Mouse (Mus musculus) testis, adult 10 weeks (tissue): Measurements from ENCODE around the gene Il1rn. TPM values are rescaled to one million over a fixed set of nuclear protein-coding genes. Genes with fewer than 3 reads are reported as not detected.

Experiments used
- polyA plus RNA-seq: library from polyadenylated mRNA; stranded (reverse); fragments of 350-450 nt; fragmentation: Illumina TruSeq; extraction: RNeasy Lipid Tissue Mini Kit (QIAGEN cat#74804); gene quantifications from one replicate; pipeline ENCODE4 v1.2.3, GENCODE M21; 2014; ENCODE audit warnings: low read depth, low replicate concordance

Il1rn gene
- not detected for polyA plus RNA-seq

GRCm38 (mm10) chr2:24336545-24336944 is at the start of gene Il1rn:
Il1rn (plus strand) TSS chr2:24336853.

GRCm38 (mm10) chr2:24290896-24291295 is 45.8 kb upstream of the Il1rn start, which contains the start of gene Il1f10:
Il1f10 (plus strand) TSS chr2:24291196.

GRCm38 (mm10) chr2:24367030-24367894 is 30.6 kb downstream of the Il1rn start, which contains the start of gene Psd4:
Psd4 (plus strand) TSS chr2:24367580.

Other genes starting within 250 kb of the Il1rn start
- not detected for gene Tbpl2, start 240.3 kb upstream of the Il1rn start, polyA plus RNA-seq
- gene Il1f8, start 183.7 kb upstream of the Il1rn start, polyA plus RNA-seq = not detected
- not detected for gene Il1f9, start 150.4 kb upstream of the Il1rn start, polyA plus RNA-seq
- gene Il1f6, start 121.4 kb upstream of the Il1rn start, polyA plus RNA-seq = not detected
- gene Il1f5, start 59.9 kb upstream of the Il1rn start, polyA plus RNA-seq = not detected
- not detected for gene Il1f10, start 45.7 kb upstream of the Il1rn start, polyA plus RNA-seq
- gene Psd4, start 30.7 kb downstream of the Il1rn start, polyA plus RNA-seq = 0.41 TPM
- 0.20 TPM for gene Pax8, start 138.7 kb downstream of the Il1rn start, polyA plus RNA-seq